Mouse (Mus musculus): ENCODE results near the gene Nupl1. TPM values are rescaled to one million over a fixed set of nuclear protein-coding genes. Genes with fewer than 3 reads are reported as not detected.

Nupl1 gene
- total RNA-seq (2021): not detected

- intact Hi-C loops (cut with DNase I): loop anchor here (1.0 kb wide), 1 partner anchor 14 kb away; the partner anchor contains the start of gene Mtmr6
- peak; percentile 97 for DNase-seq (ENCODE audit: low spot score)
Measured at GRCm38 (mm10) chr14:60251281-60252003, at the start of gene Nupl1, which contains the start of gene Gm49336. TSS of gene Nupl1 (minus strand) at chr14:60251431. TSS of gene Gm49336 (minus strand) at chr14:60251507.

GRCm38 (mm10) chr14:60301024-60301423 lies 49.8 kb upstream of the Nupl1 start:
- no peak for DNase-seq (ENCODE audit: low spot score)
- intact Hi-C loops (cut with DNase I): no loop called here

DNA sequence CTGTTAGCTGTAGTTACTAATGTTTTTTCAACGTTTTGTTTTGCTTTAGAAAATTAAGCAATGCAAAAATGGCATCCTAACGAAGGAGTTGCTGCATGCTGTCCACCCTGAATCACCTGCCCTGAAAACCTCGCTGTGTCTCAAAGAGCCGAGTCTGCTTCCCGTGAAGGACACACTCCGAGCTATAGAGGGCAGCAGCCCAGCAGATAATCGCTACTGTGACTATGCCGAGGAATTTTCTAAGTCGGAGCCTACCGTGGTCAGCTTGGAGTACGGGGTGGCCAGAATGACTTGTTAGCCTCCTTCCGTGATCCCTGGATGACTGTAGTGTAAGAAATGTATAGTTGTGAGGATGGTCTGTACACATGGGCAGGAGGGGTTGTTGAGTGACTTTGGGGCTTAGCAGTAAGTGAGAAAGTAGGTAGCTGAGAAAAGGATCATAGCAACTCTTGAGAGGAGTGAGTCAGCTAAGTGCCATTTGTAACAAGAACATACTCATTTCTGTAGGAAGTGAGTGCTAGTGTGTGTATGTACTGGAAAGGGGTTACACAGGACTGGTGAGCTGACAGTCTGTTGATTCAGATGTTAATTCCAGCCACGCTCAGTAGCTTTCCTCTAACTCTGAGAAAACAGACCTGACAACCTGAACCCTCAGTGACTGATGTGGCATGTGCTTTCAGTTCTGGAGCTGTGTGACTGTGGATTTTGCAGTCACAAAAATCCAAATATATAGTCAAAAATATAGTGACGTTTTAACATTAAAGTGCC lies 49.2 kb upstream of the Nupl1 start:
- intact Hi-C loops (cut with DNase I): no loop called here
- no peak for DNase-seq (ENCODE audit: low spot score)

- DNase-seq (ENCODE audit: low spot score): no peak
- intact Hi-C loops (cut with DNase I): no loop called here
Measured at GRCm38 (mm10) chr14:60295531-60295930, 44.3 kb upstream of the Nupl1 start.

DNA sequence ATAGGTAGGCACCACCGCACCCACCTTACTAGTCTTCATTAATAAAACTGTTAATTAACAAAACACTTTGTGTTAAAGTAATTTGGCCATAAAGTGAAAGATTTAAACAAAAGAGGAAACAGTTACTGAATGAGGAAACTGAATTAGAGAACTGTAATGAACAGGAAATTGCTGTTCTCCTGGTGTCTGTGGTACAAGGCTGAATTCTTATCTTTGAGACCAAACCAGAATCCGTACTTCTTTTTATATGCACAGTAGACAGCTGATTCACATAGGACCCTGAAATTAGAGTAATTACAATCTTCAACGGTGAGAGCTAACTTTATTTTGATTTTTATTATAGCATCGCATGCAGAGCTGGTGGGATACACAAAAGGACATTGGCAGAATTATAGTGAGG lies 39.1 kb upstream of the Nupl1 start:
- intact Hi-C loops (cut with DNase I): no loop called here
- no peak for DNase-seq (ENCODE audit: low spot score)

GRCm38 (mm10) chr14:60286194-60286863 lies 35.1 kb upstream of the Nupl1 start:
- intact Hi-C loops (cut with DNase I): no loop called here
- no peak for DNase-seq (ENCODE audit: low spot score)

GRCm38 (mm10) chr14:60275301-60276276 lies 24.4 kb upstream of the Nupl1 start:
- intact Hi-C loops (cut with DNase I): no loop called here

DNA sequence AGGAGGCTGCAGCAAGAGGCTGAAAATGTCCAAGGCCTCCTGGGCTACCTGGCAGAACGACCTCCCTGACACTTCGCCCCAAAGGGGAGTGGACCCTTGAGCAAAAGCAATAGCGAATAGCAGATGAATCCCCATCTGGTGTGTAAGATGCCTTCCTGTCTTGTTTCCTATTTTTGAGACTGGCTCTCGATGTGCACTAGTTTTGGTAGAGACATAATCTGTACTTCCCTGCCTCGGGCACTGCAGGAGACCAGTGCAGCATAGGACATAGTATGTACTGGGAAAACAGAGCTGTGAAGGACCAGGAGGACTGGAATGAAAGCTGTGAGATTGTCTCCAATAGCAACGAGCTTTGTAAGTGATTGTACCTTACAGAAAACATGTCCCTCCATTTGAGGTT lies 22.1 kb upstream of the Nupl1 start:
- intact Hi-C loops (cut with DNase I): no loop called here
- DNase-seq (ENCODE audit: low spot score): no peak

More at GRCm38 (mm10) chr14:60275301-60276276, 24.4 kb upstream of the Nupl1 start:
- no peak for DNase-seq (ENCODE audit: low spot score)

GRCm38 (mm10) chr14:60269333-60269732 lies 18.1 kb upstream of the Nupl1 start:
- intact Hi-C loops (cut with DNase I): no loop called here
- no peak for DNase-seq (ENCODE audit: low spot score)

DNA sequence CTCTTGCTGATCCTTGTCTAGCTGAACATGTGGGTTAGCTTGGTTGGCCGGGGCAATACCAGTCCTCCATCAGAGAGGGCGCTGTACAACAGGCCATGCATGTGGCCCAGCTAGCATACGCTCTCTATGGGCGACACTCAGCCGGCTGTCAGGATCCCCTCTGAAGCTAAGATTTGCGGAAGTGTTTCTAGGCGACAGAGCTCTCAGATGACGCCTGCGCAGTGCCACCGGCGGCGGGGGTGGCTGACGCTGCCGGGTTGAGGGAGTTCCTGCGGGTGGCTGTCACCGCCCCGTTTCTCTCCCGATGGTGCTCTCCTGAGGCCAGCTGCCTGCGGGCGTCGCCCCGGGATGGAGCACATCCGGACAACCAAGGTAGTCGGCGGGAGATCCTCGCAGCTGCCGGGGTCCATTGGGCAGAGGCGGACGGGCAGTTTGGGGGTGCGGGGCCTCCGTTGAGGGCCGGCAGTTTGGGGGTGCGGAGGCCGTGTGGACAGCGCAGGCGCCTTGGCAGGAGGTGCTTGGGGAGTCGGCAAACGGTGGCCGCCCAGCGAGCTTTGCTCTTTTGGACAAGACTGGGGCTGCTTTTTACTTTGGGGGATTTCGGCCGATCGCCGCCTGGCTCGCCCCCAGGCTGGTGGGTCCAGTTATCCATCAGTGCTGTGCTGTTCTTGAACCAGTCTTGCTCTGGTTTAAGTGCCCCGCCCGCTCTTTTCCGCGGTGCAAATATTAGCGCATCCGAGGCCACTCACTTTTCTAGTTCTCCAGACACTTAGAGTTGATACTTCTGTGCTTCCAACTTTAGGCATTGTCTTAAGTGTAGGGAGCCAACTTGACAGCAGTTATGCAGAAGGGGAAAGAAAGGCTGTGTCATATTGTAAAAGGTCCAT lies 14.0 kb upstream of the Nupl1 start, which contains the start of gene Mtmr6:
Gene Mtmr6 (plus strand): TSS at position 239 of the 887 bp plus-strand sequence.
- intact Hi-C loops (cut with DNase I): loop anchor here (1.0 kb wide), 1 partner anchor 14 kb away; the partner anchor contains the start of genes Gm49336 and Nupl1
- peak; percentile 90 for DNase-seq (ENCODE audit: low spot score)

DNA sequence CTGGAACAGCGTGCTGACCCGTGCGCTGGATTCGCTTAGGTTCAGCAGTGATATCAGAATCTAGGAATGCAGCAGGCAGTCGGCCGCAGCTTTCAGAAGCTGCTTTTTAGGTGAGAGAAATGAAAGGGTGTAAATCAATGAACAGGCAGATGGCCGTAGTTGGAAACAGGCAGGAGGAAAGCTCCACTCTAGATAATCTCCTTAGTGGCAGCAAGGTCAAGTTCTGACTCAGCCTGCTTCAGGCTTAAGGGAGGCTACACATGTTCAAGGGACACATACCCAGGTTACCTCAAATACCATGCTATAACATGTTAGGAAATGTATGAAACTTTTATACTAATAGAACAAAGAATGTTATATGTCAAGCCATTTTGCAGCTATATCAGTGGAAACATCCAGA lies 11.1 kb upstream of the Nupl1 start:
- no peak for DNase-seq (ENCODE audit: low spot score)
- intact Hi-C loops (cut with DNase I): no loop called here

DNA sequence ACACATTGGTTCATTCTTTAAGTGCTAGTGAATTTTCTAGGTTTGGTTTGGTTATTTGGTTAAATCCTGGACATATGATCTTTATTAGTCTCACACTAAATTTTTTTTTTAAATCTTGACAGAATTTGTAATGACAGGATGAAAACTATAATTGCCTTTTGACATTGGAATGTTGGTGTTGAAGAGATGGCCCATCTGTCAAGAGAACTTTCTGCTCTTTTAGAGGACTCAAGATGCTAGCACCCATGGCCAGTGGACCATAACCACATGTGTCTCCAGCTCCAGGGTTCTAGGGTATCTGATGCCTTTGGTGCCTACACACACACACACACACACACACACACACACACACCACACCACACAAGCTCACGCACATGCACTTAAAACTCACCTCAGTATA lies 6.6 kb upstream of the Nupl1 start:
- intact Hi-C loops (cut with DNase I): no loop called here
- DNase-seq (ENCODE audit: low spot score): no peak

DNA sequence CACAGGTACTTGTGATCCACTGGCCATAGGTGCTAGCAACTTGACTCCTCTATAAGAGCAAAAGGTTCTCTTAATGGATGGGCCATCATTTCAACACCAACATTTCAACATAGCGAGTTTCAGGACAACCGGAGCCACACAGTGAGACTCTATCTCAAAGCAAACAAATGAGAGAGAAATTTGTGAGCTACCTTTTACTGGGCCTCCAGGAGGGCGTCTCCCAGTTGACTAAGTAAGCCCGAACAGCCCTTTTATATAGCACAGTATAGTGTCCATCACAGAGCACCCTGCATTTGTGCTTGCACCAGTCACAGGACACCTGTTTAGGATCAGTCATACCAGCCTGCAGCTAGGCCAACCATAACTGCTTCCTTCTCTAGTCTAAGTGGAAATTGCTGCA lies 5.9 kb upstream of the Nupl1 start:
- intact Hi-C loops (cut with DNase I): no loop called here
- no peak for DNase-seq (ENCODE audit: low spot score)

DNA sequence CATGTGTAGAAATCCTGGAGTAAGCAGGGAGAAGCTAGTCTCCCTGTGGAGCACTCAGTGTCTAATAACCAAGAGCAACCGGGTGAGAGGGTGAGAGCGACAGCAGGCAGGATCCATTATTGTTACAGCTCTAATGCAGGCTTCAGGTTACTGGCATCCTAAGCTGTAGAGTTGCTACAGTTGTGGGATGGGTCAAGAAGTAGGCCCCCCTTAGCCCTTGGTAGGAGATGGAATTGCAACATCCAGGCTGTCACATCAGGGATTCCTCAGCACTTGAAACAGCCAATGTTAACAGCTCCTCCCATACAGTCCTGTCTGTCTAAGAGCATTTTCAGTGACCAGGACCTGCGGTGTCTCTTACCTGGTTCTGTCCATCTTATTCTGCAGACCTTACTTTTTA lies 5.1 kb upstream of the Nupl1 start:
- no peak for DNase-seq (ENCODE audit: low spot score)
- intact Hi-C loops (cut with DNase I): no loop called here

GRCm38 (mm10) chr14:60254774-60255173 lies 3.5 kb upstream of the Nupl1 start:
- intact Hi-C loops (cut with DNase I): no loop called here
- DNase-seq (ENCODE audit: low spot score): no peak

GRCm38 (mm10) chr14:60253466-60253865 lies 2.2 kb upstream of the Nupl1 start:
- intact Hi-C loops (cut with DNase I): no loop called here

DNA sequence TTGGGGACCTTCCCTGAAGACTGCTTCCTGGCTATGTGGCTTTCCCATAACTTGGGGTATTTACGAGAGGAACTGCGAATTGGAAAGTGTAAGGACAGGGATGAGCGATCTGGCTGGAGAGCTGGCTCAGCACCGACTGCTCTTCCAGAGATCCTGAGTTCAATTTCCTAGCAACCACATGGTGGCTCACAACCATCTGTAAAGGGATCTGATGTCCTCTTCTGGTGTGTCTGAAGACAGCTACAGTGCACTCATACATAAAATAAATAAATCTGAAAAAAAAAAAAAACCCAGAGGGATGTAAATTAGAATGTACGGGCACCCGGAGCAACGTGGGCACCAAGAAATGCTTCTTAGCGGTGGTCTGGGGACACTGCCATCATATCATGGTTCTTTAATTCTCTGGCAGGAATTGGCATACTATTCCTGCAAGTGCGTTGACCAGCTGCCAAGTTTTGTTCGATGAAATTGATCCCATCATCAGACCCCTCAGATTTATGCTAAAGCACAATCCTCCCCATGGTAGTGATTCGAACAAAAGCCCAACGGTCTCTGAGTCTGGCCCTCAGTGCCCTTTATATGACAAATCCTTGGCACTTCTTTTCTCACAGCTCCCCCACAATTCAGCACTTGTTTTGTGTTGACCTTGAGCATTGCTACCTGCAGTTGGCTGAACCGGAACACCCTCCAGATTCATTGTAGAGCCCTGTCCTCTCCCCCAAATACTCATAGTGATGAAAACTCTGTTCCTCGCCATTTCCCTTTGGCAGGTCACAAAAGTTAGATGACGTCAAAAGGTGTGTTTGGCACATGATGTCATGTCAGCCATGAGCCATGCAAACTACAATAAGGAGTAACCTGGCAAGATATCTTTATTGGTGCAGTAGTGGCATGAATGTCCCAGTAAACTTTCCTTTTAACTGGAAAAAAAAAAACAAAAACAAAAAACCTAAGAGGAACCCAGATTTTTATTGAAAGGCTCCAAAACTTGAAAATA lies 1.1 kb upstream of the Nupl1 start:
- intact Hi-C loops (cut with DNase I): no loop called here
- DNase-seq (ENCODE audit: low spot score): no peak

More at GRCm38 (mm10) chr14:60253466-60253865, 2.2 kb upstream of the Nupl1 start:
- DNase-seq (ENCODE audit: low spot score): no peak

All from heart, postnatal 25 days (tissue).